Mouse (Mus musculus) gastrocnemius, postnatal 36 days (tissue): ENCODE measurements around the gene Armc2. TPM values are rescaled to one million over a fixed set of nuclear protein-coding genes. Genes with fewer than 3 reads are reported as not detected.

Experiments
- DNase-seq, 2 experiments: peaks; one replicate each; pipeline ENCODE4 v3.0.0; 2022
- intact Hi-C: fragments of 180-260 bp; cut with DNase I; formaldehyde crosslinking; loops from one replicate; pipeline ENCODE4 v1.15.1; 2025
- total RNA-seq, 2 experiments: library from RNA; stranded (reverse); gene quantifications; 2 replicates each; pipeline ENCODE4 v1.2.3; 2021

Armc2 gene
- total RNA-seq, 2 experiments from 2014 or later, result 0.10 to 0.51 TPM

GRCm38 (mm10) chr10:41880206-41880605, 138.0 kb downstream of the Armc2 start:
- no peak for DNase-seq
- intact Hi-C loops, result no loop called here

GRCm38 (mm10) chr10:41879675-41880074, 138.6 kb downstream of the Armc2 start:
- intact Hi-C loops, result no loop called here
- DNase-seq, result no peak

- intact Hi-C loops, result no loop called here
- no peak for DNase-seq
These were observed 139.9 kb downstream of the Armc2 start for GRCm38 (mm10) chr10:41878344-41878743.

GRCm38 (mm10) chr10:41875624-41876023, 142.6 kb downstream of the Armc2 start:
- intact Hi-C loops, result no loop called here
- no peak for DNase-seq

GRCm38 (mm10) chr10:41871564-41871963, 146.7 kb downstream of the Armc2 start:
- no peak for DNase-seq

GRCm38 (mm10) chr10:41870101-41870500, 148.1 kb downstream of the Armc2 start:
- no peak for DNase-seq
- intact Hi-C loops, result no loop called here

More at GRCm38 (mm10) chr10:41871564-41871963, 146.7 kb downstream of the Armc2 start:
- intact Hi-C loops, result no loop called here

- no peak for DNase-seq
- intact Hi-C loops, result no loop called here
These were observed 150.3 kb downstream of the Armc2 start for GRCm38 (mm10) chr10:41867956-41868355.

GRCm38 (mm10) chr10:41866838-41867154, 151.4 kb downstream of the Armc2 start:
- intact Hi-C loops, result no loop called here
- no peak for DNase-seq

- intact Hi-C loops, result no loop called here
- no peak for DNase-seq
These were observed 152.0 kb downstream of the Armc2 start for GRCm38 (mm10) chr10:41866069-41866837.

Other genes starting within 250 kb of the Armc2 start
- gene Cep57l1, start 208.6 kb downstream of the Armc2 start, total RNA-seq, result 1 to 10 TPM; 2.0 to 2.9 TPM
- 10 to 100 TPM; 17.0 to 32.6 TPM for gene Sesn1, start 208.5 kb downstream of the Armc2 start, total RNA-seq